Mouse (Mus musculus) liver, adult (tissue): ENCODE data around the gene Cldn7.

Source experiments
- GATA4 ChIP-seq: IDR thresholded peaks from 2 replicates; pipeline ENCODE4 v1.6.1; 2014; ENCODE audit warnings: mild to moderate bottlenecking, low read length; ENCODE audit not compliant: insufficient replicate concordance

The Cldn7 gene

DNA sequence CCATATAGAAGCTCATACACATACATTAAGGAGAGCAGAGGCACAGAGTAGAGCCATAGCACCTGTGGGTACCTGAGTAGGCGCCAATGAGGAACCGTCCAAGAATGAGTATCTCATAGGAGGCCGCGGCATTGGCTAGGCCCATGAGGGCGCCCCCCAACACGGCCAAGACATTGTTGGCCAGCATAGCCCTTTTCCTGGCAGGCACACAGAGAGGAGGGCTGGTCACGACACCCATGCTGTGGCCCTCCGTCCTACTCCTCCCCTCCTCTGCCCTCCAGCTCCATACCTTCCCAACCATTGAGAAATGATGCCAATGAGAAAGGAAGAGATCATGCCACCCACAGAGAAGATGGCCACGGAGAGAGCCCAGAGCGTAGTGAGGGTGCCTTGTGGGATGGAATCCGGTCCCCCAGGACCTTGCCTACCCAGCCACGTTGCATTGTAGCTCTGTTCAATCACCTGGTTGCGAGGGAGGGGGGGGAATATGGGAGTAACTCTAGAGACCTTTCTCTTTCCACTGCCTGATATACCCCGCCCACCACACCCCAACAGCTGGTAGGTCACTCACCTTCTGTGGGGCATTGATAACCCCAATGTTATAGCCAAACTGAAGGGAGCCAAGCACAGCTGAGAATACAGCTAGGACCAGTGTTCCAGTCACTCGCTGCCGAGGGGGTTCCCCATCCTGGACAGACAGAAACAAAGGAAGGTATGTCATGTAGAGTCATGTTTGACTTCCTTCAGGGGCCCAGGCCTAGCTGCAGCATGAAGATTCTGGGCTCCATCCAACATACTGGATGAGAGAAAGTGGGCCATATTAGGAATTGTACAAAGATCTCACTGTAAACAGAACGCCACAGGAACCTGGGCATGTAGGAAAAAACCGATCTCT, 18.3 kb upstream of the Cldn7 start:
- TF ChIP-seq GATA4, result no peak

DNA sequence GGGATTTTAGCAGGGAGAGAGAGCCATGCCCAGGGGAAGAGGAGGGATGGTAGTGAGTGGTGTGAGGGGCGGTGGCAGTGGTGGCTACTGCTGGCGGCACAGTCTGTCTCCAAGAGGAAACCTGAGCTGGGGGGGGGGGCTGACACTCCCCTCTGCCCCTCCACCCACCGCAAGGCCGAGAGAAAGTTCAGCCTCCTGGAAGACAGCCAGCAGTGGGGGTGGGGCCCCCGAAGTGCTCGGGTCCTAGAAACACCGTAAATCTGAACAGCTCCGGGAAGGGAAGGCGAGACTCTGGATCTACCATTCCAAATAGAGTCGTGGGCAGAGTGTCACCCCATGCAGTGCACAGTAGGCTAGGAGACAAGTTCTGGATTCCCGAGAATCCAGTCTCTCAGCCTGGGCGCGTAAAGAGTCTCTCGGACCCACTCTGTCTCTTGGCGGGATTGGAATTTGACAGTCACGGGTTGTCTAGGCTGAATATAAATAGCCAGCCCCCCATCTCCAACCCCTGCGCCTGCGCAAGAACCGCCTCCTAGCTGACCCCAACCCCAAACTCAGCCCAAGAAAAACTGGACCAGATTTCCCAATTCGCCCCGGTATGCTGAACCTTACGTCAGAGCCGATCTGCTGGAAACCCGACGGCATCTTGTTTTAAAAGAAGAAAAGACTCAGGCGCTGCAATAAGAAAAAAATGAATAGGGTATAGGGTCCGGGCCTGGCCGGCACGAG, 17.1 kb upstream of the Cldn7 start:
- no peak for TF ChIP-seq GATA4

DNA sequence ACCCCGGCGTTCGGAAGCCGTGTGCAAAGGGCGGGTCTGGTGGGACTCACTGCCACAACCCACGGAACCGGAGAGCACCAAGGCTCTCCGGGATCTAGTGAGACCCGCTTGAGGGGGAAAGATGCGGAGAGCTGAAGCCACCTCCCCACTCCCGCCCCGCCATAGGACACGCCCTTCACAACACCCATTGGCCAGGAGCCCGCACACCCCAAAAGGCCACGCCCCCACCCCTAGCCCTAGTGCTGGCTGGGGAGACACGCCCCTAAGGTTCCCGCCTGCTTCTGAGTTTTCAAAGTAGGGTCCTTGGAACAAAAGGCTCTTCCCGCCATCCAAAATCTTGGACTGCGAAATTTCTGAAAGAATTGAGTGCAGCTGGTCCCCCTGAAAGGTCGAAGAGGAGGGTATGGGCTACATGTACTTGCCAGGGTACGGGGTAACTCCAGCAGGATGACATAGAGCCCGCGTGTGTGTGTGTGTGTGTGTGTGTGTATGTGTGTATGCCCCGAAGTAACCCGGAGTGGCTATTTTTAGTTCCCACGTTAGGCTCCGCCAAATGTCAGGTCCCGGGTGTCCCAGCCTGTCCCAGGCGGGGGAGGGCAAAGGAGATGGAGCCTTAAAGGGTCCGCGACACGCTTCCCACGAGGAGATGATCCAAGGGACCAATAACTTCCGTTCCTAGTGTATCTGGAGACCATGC, 16.4 kb upstream of the Cldn7 start, which contains the start of gene Slc2a4:
TSS of gene Slc2a4 (minus strand) at position 123 of the 697 bp plus-strand sequence.
- no peak for TF ChIP-seq GATA4

- no peak for TF ChIP-seq GATA4
Observed at GRCm38 (mm10) chr11:69948763-69949150, 15.8 kb upstream of the Cldn7 start.

- no peak for TF ChIP-seq GATA4
Observed at GRCm38 (mm10) chr11:69950807-69951459, 13.6 kb upstream of the Cldn7 start.

DNA sequence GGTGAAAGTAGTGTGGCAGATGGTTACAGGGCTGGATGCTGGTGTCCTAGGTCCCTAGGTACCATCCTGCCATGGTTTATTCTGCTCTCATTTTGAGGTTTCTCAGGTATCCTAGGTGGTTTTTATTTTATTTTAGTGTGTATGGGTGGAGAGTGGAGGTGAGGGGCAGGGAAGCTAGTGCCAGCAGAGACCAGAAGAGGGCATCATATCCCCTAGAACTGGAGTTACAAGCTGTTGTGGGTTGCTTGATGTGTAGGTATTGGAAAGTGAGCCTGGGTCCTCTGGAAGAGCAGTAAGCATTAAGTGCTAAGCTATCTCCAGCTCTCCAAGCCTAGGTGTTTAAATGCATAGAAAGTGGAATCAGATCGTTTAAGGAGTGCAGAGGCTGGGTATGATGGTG, 12.3 kb upstream of the Cldn7 start:
- no peak for TF ChIP-seq GATA4

DNA sequence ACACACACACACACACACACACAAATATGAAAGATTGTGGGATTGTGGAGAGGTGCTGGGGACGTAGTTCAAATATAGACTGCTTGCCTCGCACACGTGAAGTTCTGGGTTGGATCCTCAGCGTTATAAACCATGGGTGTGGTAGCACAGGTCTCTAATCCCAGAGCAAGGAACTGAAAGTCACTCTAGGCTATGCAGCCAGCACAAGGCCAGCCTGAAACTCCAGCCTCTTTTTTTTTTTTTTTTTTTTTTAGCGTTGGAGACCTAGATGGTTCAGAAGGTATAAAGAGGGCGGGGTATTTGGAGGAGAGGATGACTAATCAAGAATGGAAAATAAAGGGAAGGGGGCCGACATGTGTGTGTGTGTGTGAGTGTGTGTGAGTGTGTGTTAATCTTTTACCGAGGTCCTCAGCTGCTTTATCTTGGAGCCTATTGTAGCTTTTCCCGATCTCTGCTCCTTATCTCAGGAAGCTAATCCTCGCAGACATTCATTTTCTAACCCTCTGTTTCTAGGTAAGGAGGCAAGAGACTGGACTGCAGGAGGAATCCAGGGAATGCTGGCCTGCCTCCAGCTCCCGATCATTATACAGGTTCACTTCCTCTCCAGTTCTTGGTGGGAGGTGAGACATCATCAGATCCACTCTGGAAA, 11.2 kb upstream of the Cldn7 start:
- TF ChIP-seq GATA4, result no peak

- no peak for TF ChIP-seq GATA4
Observed at GRCm38 (mm10) chr11:69956218-69956617, 8.4 kb upstream of the Cldn7 start.

DNA sequence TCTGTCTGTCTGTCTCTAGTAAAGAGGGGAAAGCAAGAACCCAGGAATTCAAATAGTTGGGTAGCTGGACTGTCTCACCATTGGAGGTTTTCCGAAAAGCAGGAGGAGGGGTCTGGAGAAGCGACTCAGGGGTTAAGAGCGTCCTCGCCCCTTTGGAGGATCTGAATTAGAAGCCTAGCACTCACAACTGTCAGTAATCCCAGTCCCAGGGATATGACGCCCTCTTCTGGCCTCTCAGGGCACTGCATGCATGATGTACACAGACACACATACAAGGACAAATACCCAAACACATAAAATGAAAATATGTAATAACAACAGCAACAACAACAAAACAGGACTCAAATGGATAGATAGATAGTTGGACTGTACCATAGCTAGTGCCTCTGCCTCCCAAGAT, 4.0 kb upstream of the Cldn7 start:
- no peak for TF ChIP-seq GATA4

DNA sequence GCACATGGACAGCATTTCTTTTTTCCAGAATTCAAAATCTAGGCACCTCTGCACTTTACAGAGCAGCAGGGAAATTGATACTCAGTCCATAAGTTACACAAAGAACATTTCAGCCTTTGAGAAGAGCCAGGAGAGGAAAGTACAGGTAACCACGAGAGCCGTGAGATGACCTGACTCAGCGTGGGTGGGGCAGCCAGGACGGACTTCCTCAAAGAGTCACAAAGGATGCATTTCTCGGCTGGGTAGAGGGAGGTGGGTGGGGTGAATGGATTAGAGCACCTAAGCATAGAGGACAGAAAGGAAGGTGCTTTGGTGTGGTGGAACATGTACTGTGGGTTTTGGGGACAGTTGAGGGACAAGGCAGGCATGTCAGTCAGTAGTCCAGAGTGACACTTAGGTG, 2.7 kb upstream of the Cldn7 start:
- no peak for TF ChIP-seq GATA4

- no peak for TF ChIP-seq GATA4
Observed at GRCm38 (mm10) chr11:69965271-69966005, 859 bp downstream of the Cldn7 start.

DNA sequence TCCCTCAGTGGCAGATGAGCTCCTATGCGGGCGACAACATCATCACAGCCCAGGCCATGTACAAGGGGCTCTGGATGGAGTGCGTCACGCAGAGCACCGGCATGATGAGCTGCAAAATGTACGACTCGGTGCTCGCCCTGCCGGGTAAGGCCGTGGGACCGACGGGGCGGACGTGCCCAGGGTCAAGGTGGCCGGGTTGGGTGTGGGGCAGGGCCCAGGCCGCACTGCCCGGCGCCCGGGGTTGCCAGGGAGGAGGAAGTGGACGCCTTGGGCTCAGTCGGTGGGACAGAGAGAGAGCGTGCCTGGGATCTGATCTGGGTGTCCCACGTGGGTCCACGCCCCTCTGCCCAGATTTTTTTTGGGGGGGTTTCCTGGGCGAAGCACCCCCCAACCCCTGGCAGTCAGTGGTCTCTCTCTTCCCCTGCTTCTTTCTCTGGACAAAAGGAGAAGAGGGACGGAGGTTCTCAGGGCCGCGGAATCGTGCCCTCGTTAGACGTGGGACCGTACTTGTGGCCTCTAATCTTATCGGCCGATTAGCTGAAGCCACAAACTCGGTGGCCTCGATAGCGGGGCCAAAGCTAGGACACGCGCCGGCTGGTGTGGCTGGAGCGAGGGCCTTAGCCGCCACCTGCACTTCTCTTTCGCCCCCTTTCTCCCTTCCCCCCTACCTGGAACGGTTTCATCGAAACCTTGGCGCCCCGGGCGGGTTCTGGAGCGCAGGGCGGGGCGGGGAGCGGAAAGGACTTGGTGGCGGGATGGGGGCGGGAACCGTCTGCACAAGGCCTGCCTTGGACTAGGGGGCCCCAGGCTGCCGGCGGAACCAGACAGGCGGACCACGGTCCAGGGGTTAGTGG, 1.7 kb downstream of the Cldn7 start:
- TF ChIP-seq GATA4, result no peak; the same call in 1 of the 2 replicates
